Mouse (Mus musculus) erythroblast, adult 5-6 weeks (primary cell): ENCODE data around the gene S1pr1. TPM values are rescaled to one million over a fixed set of nuclear protein-coding genes. Genes with fewer than 3 reads are reported as not detected.

Source experiments
- ATAC-seq: replicated peaks from 2 replicates; pipeline ENCODE4 v1.8.0; 2016; ENCODE audit warnings: moderate number of reproducible peaks, mild to moderate bottlenecking, moderate TSS enrichment, inconsistent platforms; ENCODE audit not compliant: poor library complexity, low FRiP score, severe bottlenecking
- total RNA-seq, 2 experiments: library from RNA; stranded (forward) in 1 of 2; stranded (reverse) in 1 of 2; fragments of 150-400 nt in 1 of 2; fragments of 200-764, 138-1000 nt in 1 of 2; gene quantifications; 2 replicates each; pipeline versions ENCODE4 v1.2.3 to v1.2.4; 2015 to 2017; ENCODE audit warnings: low replicate concordance in 2 of 2

The S1pr1 gene
- total RNA-seq (2015; ENCODE audit: low replicate concordance) (0.63 and 0.96 TPM in 2 replicates), total RNA-seq (2017; ENCODE audit: low replicate concordance) (0.42 and 1.6 TPM in 2 replicates)

GRCm38 (mm10) chr3:115714671-115715651 is at the start of gene S1pr1:
Gene S1pr1 (minus strand): TSS chr3:115715072.
- ATAC-seq: peak; percentile 56

- ATAC-seq: no peak
These were observed 48.4 kb upstream of the S1pr1 start for GRCm38 (mm10) chr3:115763292-115763691.

- ATAC-seq: no peak
These were observed 48.0 kb upstream of the S1pr1 start for GRCm38 (mm10) chr3:115762841-115763240.

GRCm38 (mm10) chr3:115759659-115760058 is 44.8 kb upstream of the S1pr1 start:
- ATAC-seq: no peak

GRCm38 (mm10) chr3:115758455-115758912 is 43.6 kb upstream of the S1pr1 start:
- ATAC-seq: no peak

- no peak for ATAC-seq
These were observed 39.6 kb upstream of the S1pr1 start for GRCm38 (mm10) chr3:115754466-115754865.

- no peak for ATAC-seq
These were observed 35.5 kb upstream of the S1pr1 start for GRCm38 (mm10) chr3:115750369-115750768.

GRCm38 (mm10) chr3:115748289-115748989 is 33.6 kb upstream of the S1pr1 start:
- no peak for ATAC-seq

GRCm38 (mm10) chr3:115746511-115746910 is 31.6 kb upstream of the S1pr1 start:
- ATAC-seq: no peak

GRCm38 (mm10) chr3:115745088-115745487 is 30.2 kb upstream of the S1pr1 start:
- ATAC-seq: no peak

GRCm38 (mm10) chr3:115738524-115738923 is 23.7 kb upstream of the S1pr1 start:
- ATAC-seq: no peak

GRCm38 (mm10) chr3:115737785-115738318 is 23.0 kb upstream of the S1pr1 start:
- no peak for ATAC-seq

- no peak for ATAC-seq
These were observed 20.7 kb upstream of the S1pr1 start for GRCm38 (mm10) chr3:115735540-115735939.

GRCm38 (mm10) chr3:115734841-115735240 is 20.0 kb upstream of the S1pr1 start:
- ATAC-seq: no peak

GRCm38 (mm10) chr3:115730336-115730735 is 15.5 kb upstream of the S1pr1 start:
- no peak for ATAC-seq

GRCm38 (mm10) chr3:115729187-115729586 is 14.3 kb upstream of the S1pr1 start:
- no peak for ATAC-seq

GRCm38 (mm10) chr3:115728211-115728610 is 13.3 kb upstream of the S1pr1 start:
- no peak for ATAC-seq

GRCm38 (mm10) chr3:115718886-115719285 is 4.0 kb upstream of the S1pr1 start:
- no peak for ATAC-seq

GRCm38 (mm10) chr3:115715900-115716515 is 1.1 kb upstream of the S1pr1 start:
- no peak for ATAC-seq

- no peak for ATAC-seq
These were observed 830 bp downstream of the S1pr1 start for GRCm38 (mm10) chr3:115714049-115714435.
